Mouse (Mus musculus): ENCODE measurements around the gene Krtap24-1.

- TF ChIP-seq POLR2A (IDR thresholded peaks at IDR 0.05; ENCODE audit: insufficient read depth, low read length) = no peak
- no peak for TF ChIP-seq EP300 (IDR thresholded peaks at IDR 0.05; ENCODE audit: insufficient read depth, low read depth, low read length)
These were observed 39.1 kb downstream of the Krtap24-1 start for GRCm38 (mm10) chr16:88572904-88573404.
